Mouse (Mus musculus) regulatory T cell (primary cell): ENCODE measurements around the gene Ube2h.

Experiments used
- in situ Hi-C: fragments of 300-600 bp; cut with MboI, MseI; formaldehyde crosslinking; loops from one replicate; pipeline ENCODE4 v1.15.1; 2025; ENCODE audit warnings: high pct_unique_total_duplicates

The Ube2h gene

DNA sequence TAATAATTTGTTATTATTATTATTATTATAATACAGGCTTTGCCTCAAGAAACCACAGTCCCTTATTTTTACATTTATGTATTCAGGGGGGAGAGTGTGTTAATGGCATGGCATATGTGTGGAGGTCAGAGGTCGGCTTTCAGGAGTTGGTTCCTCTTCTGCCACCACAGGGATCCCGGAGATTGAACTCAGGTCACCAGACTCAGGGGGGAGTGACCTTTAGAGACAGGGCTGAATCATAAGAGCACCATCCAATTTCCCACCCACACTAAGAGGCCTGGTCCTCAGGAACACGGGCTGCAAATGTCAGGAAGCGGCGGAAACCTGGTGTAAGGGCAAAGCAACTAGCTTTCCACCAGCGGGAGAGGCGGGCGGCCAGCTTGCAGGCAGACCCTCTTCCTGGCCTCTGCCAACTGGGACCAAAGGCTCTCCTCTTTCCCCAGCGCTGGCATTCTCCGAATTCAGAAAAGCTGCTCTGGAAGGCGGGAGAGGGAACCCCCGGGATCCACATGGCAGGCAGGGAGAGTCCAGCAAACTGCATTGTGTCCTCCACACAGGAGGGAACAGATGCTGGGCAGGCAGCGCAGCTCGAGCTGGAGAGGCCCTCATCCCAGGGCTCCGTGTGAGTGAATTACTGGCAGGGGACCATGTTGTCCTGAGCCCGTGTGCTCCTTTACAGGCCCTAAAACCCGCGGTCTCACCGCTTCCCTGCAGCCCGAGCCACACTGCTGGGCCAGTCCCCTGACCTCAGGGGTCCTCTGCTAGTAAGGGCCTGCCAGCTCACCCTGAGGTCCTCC lies 99.8 kb downstream of the Ube2h start:
- in situ Hi-C loops, result loop anchor here (25.0 kb wide), 1 partner anchor 158 kb away; no protein-coding TSS in a partner anchor

DNA sequence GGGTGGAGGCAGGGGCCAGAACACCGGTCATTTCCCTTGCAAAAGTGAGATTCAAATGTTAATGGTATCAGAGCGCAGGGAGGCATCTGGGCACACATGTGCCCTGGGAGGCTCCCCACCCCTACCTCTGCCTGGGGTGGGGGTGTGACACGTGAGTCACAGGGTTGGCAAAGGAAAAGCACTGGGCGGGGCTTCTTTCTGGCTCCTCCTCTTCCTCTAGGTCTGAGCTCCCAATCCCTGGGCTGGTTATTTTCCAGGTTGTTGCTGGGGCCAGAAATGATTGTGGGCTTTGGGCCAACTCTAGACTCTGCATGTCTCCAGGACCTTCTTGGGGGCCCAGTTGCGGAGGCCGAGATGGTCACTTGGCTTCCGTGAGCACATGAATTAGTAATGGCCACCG lies 108.2 kb downstream of the Ube2h start:
- in situ Hi-C loops, result no loop called here

DNA sequence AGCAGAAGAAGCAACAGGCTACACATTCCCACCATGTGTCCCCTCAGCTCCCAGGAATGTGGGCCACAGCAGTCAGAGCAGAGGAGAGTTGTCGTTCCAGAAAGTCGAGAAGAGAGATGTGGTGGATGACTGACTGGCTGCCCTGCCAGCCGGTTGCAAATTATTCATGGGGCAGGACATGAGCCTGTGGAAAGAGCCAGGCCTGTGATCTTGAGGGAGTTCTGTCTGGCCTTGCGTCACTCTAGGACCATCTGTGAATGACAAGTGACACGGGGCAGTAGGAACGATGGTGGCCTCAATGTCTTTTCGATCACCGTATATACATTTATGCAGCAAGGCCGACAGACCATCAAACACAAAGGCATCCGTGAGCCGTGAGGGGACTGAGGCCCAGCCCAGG lies 108.7 kb downstream of the Ube2h start:
- in situ Hi-C loops, result no loop called here

DNA sequence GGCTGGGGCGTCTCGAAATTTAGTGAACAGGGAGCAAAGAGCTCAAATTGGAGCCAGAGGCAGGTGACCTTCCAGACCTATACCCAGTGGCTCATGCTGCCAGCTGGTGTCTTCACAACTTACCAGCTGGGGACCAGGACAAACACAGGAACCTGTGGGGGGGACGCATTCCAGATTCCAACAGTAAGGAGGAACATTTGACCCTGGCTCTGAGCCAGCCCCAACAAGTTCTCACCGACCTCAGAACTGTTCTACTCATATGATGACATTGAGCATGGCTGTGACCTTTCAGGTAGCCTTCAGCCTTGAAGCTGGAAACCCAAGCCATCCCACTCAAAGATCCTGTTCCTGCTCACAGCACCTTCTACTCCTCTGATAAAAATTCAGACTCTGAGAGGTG lies 120.7 kb downstream of the Ube2h start:
- in situ Hi-C loops, result no loop called here

DNA sequence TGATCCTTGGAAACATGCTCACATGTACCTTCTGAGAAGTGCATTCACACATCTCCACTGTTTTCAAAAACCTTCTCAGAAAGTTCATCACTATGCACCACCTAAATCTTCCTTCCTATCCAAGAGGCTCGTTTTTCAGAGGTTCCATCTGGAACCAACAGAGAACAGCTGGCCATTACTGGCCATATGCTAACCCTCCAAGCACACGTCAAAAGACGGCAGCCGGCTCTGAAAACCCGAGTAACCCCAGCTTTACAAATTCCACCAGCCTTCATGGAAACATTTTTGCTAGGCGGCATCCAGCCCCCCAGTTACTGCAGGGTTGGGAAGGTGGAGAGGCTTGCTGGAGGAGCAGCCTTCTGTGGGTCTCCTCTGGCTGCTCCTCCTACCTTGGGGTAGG lies 122.3 kb downstream of the Ube2h start:
- in situ Hi-C loops, result no loop called here

DNA sequence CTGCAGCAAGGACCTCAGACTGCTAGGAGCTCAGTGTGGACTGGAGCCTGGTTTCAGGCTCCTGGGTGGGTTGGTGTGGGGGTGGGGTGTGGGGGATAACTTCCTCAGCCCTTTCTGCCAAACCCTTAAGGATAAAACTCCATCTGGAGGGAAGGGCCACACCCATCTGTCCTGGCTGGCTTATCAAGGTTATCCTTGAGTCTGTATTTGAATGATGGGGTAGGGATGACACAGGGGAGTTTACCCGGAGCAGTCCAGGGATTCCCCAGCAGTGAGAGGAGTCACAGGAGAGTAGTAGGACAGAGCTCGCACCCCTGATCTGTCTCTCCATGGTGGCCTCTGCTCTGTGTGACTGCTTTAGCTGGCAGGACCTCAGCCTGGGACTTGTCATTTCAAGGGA lies 124.0 kb downstream of the Ube2h start:
- in situ Hi-C loops, result no loop called here

DNA sequence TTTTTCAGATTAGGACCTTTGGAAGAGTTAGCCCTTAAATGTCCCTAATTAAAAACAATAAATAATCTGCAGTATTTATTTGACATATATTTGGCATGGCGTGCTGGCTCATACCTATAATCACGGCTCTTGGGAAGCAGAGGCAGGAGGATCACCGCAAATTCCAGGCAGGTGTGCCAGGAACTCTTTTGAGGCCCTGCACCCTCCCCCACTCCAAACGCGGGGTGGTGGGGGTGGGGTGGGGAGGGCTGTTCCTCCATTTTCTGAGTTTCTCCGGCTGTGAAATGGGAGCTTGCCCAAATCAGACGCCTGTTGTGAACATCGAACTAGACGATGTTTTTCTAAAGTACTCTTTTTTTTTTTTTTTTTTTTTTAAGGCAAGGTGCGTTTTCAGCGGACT lies 125.3 kb downstream of the Ube2h start:
- in situ Hi-C loops, result no loop called here

DNA sequence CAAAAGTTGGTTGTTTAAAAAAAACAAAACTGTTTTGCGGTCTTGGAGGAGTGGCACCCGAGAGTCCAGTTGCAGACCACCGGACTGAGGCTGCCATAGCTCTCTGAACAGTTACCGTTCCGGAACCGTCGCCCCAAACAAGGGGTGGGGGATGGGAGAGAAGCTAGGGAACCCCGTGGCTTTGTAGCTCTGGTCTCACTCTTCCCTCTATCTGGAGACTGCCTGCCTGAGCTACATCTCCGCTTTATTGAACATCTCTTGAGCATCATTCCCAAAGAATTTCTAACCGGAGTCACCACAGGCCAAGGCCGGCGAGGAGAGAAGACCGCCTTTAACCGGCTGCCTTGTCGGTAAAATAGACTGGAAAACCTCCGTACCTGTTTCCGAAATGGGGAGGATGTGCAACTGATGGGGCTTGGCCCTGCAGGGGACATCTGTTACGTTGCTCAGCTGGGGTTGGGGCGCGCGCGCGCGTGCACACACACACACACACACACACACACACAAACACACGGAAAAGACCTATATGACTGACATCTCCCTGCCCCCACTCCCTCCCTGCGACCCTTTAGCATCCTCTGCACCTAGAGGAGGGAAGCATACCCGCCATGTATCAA lies 126.2 kb downstream of the Ube2h start:
- in situ Hi-C loops, result no loop called here

DNA sequence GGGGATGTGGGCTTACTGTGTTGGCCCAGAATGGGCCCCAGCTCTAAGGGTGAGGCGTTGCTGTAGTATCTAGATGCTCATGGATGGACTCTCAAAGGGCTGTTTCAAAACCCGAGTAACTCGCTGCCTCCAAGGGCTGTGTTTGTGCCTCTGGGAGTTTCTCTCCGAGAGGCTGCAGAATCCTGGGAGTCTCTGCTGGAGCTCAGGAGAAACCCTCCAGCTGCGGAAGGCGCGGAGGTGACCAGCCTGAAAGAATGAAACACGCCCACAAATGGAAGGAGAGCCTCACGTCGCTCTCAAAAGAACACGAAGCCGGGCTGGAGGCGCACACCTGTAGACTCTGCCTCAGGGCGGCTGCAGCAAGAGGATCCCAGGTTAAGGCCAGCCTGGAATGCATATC lies 127.0 kb downstream of the Ube2h start:
- in situ Hi-C loops, result no loop called here

DNA sequence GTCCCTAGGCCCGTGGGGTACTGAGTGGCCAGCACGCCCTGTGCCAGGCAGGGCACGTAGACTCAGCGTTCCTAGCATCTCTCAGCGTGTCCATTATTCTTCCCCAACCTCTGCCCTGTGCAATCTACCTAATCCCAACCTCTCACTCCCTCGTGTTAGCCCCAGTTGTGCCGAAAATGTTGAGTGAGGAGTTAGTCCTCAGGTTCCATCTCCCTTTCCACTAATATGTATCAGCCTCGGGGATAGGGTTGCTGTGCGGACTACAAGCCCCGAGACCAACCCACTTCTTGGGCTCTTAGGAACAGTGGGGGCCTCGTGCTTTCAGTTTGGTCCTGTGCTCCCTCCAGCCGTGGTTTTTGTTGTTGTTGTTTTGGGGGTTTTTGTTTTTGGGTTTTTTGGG lies 127.8 kb downstream of the Ube2h start:
- in situ Hi-C loops, result no loop called here

DNA sequence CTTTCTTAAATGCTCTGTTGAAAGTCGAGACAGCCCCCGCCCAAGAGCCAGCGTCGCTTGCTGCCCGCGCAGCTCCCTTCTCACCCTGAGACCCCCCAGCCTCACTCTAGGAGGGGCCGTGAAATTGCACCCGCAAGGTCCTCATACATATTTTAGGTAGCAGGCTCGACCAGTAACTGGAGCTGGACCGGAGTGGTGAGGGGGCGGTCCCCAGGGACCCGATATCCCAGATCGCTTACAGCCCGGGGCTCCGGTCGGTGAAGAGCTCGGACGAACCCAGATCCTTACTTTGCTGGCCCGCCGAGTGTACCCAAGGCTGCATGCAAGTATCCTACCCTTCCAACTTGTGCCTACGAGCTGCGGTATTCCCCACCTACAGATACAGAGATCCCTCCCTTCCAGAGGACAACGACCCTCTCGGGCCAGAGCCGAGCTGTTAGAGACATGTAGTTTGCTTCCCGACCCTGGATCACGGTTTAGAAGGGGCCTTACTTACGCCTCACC lies 128.4 kb downstream of the Ube2h start:
- in situ Hi-C loops, result no loop called here

DNA sequence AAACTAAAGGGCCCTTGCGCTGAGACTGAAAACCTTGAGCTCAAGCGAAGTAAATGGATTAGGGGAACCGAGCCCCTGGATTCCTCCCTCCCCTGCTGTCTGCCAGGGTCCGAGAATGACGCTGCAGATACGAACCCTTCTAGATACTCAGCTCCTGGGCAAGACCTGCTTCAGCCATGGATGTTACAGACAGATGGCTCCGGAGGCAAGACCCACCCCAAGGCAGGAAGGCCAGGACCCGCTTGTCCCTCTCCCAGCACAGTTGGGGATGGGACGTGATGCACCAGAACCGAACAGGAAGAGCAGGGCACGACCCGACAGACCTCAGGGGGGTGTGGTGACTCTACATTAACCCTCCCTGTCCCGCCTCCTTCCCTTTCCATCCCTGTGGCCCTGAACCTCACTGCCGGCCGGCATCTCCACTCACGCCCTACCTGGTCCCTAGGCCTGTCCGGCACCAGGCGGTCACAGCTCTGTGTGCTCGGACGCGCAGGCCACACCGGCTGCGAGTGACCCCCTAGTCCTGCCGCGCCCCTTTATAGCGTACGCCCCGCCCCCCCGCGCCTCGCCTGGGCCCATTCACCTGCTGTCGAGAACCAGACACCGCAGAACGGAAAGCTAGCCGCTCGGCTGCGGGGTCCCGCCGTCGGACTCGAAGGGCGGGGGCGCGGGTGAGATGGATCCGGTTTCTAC lies 129.0 kb downstream of the Ube2h start:
- in situ Hi-C loops, result no loop called here

DNA sequence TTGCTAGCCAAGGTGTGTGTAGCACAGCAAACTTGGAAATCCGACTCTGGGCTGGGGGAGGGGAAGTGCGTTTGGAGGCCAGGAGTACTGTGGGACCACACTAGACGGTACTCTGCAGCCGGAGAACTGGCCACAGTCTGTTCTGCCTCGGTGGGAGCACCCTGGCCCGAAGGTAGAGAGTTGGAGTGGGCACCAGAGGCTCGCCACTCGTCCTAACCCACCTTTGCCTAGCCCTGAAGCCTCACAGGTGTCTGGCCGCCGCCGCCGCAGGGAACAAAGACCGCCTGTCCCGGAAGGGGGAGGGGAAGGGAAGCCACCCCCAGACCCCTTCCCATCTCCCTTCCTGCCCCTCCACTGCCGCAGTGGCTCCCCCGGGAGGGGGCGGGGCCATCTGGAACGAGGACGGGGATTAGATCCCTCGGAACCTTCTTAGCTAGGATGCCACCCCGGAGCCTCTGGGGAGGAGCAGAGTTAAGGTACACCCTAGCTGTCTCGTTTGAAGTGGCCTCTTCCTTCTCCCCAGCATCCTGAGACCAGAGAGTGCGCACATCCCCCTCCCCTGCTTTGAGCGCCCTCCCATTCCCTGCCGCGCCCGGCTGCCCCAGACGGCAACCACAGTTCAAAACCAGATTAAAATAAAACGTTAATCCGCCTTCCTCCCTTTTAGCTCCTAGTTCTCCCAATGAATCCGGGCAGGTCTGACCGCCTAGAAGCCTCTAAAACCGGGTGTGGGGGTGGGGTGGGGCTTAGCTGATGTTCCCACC lies 129.7 kb downstream of the Ube2h start:
- in situ Hi-C loops, result no loop called here

DNA sequence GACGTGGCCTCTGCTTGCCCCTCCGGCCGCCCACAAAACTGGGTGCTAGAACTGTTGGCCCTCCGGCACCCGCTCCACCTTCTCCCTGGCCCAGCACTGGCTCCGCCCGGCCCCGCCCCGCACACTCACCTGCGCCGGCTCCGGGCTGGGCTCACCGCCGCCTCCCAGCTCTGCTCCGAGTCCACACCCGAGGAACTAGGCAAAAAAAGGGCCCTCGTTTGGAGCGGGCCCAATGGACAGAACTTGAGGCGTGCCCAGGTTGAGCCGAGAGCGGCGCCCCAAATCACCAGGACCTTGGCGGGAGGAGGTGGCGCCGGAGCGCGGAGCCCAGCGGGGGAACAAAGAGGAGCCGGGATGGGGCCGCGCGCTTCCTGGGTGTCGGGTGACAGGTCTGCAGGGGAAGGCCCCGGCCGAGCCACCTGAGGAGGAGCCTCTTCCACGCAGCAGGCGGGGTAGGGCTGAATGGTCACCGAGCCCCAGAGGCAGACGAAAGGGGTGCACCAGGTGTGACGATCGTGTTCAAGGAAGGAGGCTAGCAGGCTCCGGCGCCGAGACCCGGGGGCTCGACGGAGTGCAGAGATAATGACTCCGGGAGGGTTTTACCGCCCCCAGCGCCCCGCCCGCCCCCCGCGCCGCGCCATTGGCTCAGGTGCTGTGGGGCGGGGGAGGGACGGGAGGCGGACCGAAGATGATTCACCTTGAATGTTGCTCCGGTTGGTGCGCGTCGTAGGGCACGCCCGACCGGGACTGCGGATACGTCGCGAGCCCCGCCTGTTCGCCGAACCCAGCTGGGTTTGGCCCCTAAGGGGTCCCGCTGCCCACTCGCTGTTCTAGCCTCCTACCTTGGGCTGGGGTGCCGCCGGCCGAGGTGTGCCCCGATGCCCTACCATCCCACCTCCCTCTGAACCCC lies 130.5 kb downstream of the Ube2h start:
- in situ Hi-C loops, result no loop called here

DNA sequence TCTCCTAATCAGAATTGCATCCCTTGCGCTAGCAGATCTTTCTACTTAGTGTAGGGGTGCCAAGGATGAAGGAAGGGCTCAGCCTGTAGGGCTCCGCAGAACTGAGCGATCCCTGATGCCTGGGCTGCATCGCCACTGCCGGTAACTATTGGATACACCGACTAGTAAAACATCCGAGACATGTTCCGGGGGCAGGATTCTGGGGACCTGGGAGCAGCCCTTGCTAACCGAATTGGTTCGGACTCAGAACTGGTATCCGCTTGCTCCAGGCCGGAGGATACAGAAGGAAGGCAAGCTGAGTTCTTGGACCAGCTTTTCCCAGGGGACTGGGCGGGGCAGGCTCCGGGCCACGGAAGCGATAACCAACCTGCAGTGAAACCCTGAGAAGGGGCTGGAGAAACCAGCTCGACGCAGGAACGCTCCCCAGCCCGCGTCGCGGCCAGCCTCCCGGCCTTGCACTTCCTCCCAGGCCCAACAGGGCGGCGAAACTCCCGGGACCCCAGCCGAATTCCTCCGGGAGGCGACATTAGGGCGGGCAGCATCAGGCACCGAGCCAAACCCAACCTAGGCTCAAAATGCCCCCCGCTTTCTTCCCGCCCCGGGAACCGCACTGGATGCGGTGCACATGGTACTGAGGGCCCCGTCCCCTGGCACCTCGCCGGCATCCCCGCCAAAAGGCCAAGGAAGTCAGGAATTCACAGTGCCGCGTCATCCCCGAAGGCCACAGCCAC lies 131.4 kb downstream of the Ube2h start:
- in situ Hi-C loops, result no loop called here

DNA sequence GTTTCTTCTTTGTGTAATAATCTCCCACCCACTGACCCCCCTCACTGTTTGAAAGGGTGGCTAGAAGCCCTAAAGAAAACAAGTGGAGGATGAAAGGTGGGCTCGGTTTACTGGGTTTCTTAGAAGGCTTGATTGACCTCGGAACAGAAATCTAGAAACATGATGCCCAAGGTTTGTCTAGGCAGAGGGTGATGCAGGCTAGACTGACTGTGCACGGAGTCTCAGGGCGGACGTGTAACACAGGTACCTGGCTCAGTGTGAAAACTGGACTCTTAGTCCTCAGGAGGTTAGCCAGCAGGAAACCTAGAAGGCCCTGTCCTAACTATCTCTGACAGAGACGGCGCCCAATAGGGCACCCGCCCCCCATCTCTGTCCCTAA lies 131.9 kb downstream of the Ube2h start:
- in situ Hi-C loops, result no loop called here

DNA sequence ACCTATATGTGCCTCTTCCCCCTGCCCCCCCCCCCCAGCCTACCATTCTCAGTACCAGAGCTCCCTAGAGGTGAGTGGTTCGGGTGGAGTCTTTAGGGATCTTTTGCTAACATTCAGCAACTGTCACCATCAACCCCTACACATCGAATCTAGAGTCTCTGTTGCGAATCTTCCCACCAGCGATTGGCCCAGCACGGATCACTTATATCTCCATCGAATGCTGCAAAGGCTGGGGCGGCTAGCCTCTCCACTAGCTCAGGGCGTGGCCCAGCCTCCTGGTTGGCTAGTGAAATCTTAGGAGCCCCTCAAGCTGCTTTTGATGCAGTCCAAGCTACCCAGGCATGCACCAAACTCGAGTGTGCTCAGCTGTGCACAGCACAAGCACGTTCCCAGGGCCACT lies 132.4 kb downstream of the Ube2h start:
- in situ Hi-C loops, result no loop called here

DNA sequence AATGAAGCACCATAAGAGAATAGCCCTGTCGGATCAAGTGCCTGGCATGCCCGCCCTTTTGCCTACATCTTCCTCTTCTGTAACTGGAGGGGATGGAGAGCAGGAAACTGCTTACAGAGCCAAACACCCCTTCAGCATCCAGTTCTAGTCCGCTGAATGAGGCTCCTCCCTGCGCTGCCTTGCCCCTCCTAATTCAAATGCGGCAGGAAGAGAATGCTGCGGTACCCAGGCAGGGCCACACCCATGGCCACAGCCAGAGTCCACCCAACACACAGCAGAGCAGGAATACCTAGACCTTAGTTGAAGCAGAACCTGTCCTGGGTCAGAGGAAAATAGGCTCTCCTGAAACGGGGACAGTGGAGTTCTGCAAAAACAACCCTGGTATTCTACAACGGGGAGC lies 133.1 kb downstream of the Ube2h start:
- in situ Hi-C loops, result no loop called here

DNA sequence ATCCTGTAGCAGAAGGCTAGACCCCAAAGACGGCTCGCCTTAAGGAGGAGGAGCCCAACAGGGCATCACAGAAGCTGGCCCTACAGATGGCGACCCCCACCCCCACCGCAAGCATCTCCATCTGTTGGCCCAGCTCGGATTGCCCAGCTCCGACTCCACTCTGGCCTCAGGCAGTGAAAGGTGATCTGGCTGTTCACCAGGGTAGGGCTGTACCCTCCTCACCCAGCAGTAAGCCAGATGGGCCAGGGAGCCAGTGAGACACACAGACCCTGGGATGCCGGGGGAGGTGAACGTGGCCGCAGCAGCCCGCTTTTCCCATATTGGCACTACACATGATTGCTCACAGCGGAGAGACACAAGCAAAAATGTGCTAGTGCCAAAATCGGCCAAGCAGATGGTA lies 135.2 kb downstream of the Ube2h start:
- in situ Hi-C loops, result no loop called here

DNA sequence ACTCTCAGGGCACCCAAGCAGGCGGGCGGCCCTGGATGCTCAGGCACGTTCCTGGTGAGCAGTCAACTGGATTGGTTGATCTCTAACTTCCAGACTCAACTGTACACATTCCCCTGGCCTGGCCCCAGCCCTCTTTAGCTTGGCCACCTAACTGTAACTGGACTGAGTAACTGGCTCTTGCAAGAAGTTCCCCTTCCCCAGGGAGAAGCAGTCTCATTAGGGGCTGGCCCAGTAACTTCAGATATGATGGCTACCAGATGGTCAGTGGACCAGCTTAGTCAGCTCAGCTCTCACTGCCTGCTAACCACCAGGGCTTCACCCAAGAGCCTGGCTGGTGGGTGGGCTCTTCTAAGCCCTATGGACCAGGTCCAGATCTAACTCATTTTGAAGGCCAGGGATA lies 136.1 kb downstream of the Ube2h start:
- in situ Hi-C loops, result no loop called here
